Mouse (Mus musculus): Measurements from ENCODE around the gene Cox19.

DNA sequence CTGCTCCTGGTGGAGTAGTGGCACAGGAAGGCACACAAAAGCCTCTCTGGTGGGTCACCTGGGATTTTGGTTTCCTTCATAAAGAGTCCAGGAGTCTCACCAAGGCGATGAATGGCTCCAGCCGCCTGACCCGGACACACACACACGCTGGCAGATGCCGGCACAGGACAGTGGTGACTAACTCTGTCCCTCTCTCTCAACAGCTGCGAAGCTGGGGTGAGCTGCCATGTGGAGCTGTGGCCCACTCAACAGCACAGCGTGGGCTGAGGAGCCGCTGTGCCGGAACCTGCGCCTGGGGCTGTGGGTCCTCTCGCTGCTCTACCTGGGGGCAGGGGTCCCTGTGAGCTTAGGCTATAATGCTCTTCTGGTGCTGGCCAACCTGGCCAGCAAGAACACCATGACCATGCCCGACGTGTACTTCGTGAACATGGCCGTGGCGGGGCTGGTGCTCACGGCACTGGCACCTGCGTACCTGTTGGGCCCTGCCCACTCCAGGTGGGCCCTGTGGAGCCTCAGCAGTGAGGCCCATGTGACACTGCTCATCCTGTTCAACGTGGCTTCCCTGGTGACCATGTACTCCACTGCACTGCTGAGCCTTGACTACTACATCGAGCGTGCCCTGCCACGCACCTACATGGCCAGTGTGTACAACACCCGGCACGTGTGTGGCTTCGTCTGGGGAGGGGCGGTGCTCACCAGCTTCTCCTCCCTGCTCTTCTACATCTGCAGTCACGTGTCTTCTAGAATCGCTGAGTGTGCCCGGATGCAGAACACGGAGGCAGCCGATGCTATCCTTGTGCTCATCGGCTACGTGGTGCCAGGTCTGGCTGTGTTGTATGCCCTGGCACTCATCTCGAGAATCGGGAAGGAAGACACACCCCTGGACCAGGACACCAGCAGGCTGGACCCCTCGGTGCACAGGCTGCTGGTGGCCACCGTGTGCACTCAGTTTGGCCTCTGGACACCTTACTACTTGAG lies 41.3 kb upstream of the Cox19 start:
- TF ChIP-seq TAL1 (IDR thresholded peaks at IDR 0.05; ENCODE audit: low read length) (no peak), GATA1 (IDR thresholded peaks at IDR 0.05; ENCODE audit: low read length) (no peak)
